Mouse (Mus musculus) CH12.LX (cell line): Measurements from ENCODE around the gene AC140267.1. TPM values are rescaled to one million over a fixed set of nuclear protein-coding genes. Genes with fewer than 3 reads are reported as not detected.
A peak's percentile ranks its signal among the peaks of the same experiment; 100 is the strongest.

Source experiments
- DNase-seq: peaks from one replicate; pipeline ENCODE4 v3.0.0-alpha.2; 2013; ENCODE audit errors: extremely low read depth
- H3K27ac ChIP-seq: 2 replicates; pipeline ENCODE4 v1.5.1; 2012; ENCODE audit warnings: low read depth, mild to moderate bottlenecking, control low read depth, moderate library complexity; ENCODE audit not compliant: insufficient read depth
- H3K27me3 ChIP-seq: replicated peaks from 2 replicates; pipeline ENCODE3; 2012; ENCODE audit warnings: inconsistent platforms
- H3K36me3 ChIP-seq, 2 experiments: replicated peaks in 1 of 2; 2 replicates each; pipeline versions ENCODE3 to v1.6.1; 2012; ENCODE audit warnings: inconsistent platforms in 1 of 2, low read length in 1 of 2, mild to moderate bottlenecking in 1 of 2, mixed read lengths in 1 of 2, moderate library complexity in 1 of 2; ENCODE audit not compliant: control insufficient read depth in 1 of 2, insufficient read depth in 1 of 2
- H3K4me1 ChIP-seq, 2 experiments: 2 replicates each; pipeline ENCODE4 v1.6.1; 2012; ENCODE audit warnings: inconsistent platforms in 1 of 2, moderate library complexity in 1 of 2; ENCODE audit not compliant: insufficient read depth in 2 of 2, control insufficient read depth in 1 of 2
- H3K4me2 ChIP-seq: 2 replicates; pipeline ENCODE4 v1.6.1; 2012; ENCODE audit warnings: low read depth, mild to moderate bottlenecking, control low read depth; ENCODE audit not compliant: poor library complexity, insufficient read depth, severe bottlenecking
- H3K4me3 ChIP-seq, 3 experiments: fragments of 150-350 bp in 1 of 3; sonication (generic) in 1 of 3; replicated peaks in 1 of 3; 2 replicates each; pipeline versions ENCODE3 to v1.5.1; 2011 to 2012; ENCODE audit warnings: low read depth in 2 of 3, low read length in 2 of 3, mild to moderate bottlenecking in 2 of 3, moderate library complexity in 2 of 3, control low read depth in 1 of 3, improper control_type of control experiment in 1 of 3, inconsistent platforms in 1 of 3, mixed read lengths in 1 of 3; ENCODE audit not compliant: poor library complexity in 1 of 3
- H3K79me2 ChIP-seq: replicated peaks from 2 replicates; pipeline ENCODE4 v1.6.1; 2012; ENCODE audit warnings: mild to moderate bottlenecking, moderate library complexity; ENCODE audit not compliant: control insufficient read depth, poor library complexity, insufficient read depth, severe bottlenecking; ENCODE audit errors: extremely low read depth
- H3K9ac ChIP-seq: 2 replicates; pipeline ENCODE4 v1.6.1; 2012; ENCODE audit warnings: low read depth, mild to moderate bottlenecking, control low read depth, moderate library complexity; ENCODE audit not compliant: insufficient read depth
- H3K9me3 ChIP-seq: replicated peaks from 2 replicates; pipeline ENCODE3; 2012; ENCODE audit warnings: low read length, inconsistent platforms, mixed read lengths
- CTCF ChIP-seq, 2 experiments: IDR thresholded peaks in 1 of 2; conservative IDR thresholded peaks in 1 of 2; 2 replicates each; pipeline ENCODE4 v1.5.1; 2011 to 2012; ENCODE audit warnings: low read depth in 2 of 2, low read length in 2 of 2, improper control_type of control experiment in 1 of 2, inconsistent platforms in 1 of 2, mild to moderate bottlenecking in 1 of 2, moderate library complexity in 1 of 2
- HCFC1 ChIP-seq: IDR thresholded peaks from 2 replicates; pipeline ENCODE4 v1.6.1; 2012; ENCODE audit warnings: low read depth, mild to moderate bottlenecking, inconsistent platforms, low read length, improper control_type of control experiment
- MAFK ChIP-seq: IDR thresholded peaks from 2 replicates; pipeline ENCODE4 v1.6.1; 2011; ENCODE audit warnings: low read length, improper control_type of control experiment; ENCODE audit not compliant: insufficient replicate concordance
- POLR2A ChIP-seq: IDR thresholded peaks from 2 replicates; pipeline ENCODE4 v1.6.1; 2011; ENCODE audit warnings: low read depth, mild to moderate bottlenecking, improper control_type of control experiment, low read length
- RAD21 ChIP-seq: IDR thresholded peaks from 2 replicates; pipeline ENCODE4 v1.6.1; 2011; ENCODE audit warnings: low read depth, mild to moderate bottlenecking, low read length, improper control_type of control experiment, moderate library complexity
- SMC3 ChIP-seq: IDR thresholded peaks from 2 replicates; pipeline ENCODE4 v1.6.1; 2011; ENCODE audit warnings: low read depth, low read length, improper control_type of control experiment
- dilution Hi-C: fragments of 300-500 bp; cut with MboI; formaldehyde crosslinking; loops from 2 replicates; pipeline ENCODE4 v1.14.3; 2020; ENCODE audit warnings: low sequenced_read_pairs; ENCODE audit not compliant: extremely low pct_unique_long_range_greater_than_20kb, extremely low pct_ligation_motif_present
- in situ Hi-C: fragments of 300-500 bp; cut with MboI; formaldehyde crosslinking; loops from 3 replicates; pipeline ENCODE4 v1.14.3; 2019; ENCODE audit warnings: low sequenced_read_pairs, low pct_ligation_motif_present, low pct_unique_long_range_greater_than_20kb, mixed read lengths
- polyA plus RNA-seq: library from polyadenylated mRNA; unstranded; fragments of >175 nt; gene quantifications from 2 replicates; pipeline ENCODE4 v1.2.1, GENCODE M21; 2012; ENCODE audit warnings: low read depth; ENCODE audit not compliant: insufficient read length
- total RNA-seq, 2 experiments: library from RNA; depleted of rRNA; stranded (reverse); fragments of 300-350 nt in 1 of 2; fragments of >200 nt in 1 of 2; gene quantifications; 2 replicates each; pipeline ENCODE4 v1.2.3; 2012 to 2014

AC140267.1 gene
- total and polyA plus RNA-seq, 3 experiments, result not detected

- Histone ChIP-seq H3K4me3 (no peak overlapping the region), H3K9me3 (no peaks in the 10 kb centered on the region), H3K4me2 (no peak overlapping the region), H3K4me1 (no peaks in the 10 kb centered on the region), H3K27me3 (peaks cover 89% of the 10 kb centered on the region), H3K79me2 (no peaks in the 10 kb centered on the region), H3K36me3 (no peaks in the 10 kb centered on the region), H3K27ac (no peak overlapping the region), H3K9ac (no peak overlapping the region)
- TF ChIP-seq MAFK (no peak), SMC3 (peak; percentile 67), CTCF (conservative IDR thresholded peaks at IDR 0.05 in 1 of 2, IDR thresholded peaks at IDR 0.05 in 1 of 2; ENCODE audit: low read depth in 2 of 2, low read length in 2 of 2) (peak; percentile 71 to 94), RAD21 (peak; percentile 19), HCFC1 (no peak), POLR2A (no peak)
- in situ Hi-C loops (no loop called here), dilution Hi-C loops (no loop called here)
- no peak for DNase-seq
These were observed 45.0 kb downstream of the AC140267.1 start for GRCm38 (mm10) chr15:80280646-80281045.

Other genes with a start within 250 kb of the AC140267.1 start
- not detected in 2 replicates for gene Pdgfb, start 220.9 kb upstream of the AC140267.1 start, total RNA-seq (2012; rRNA removed)
- gene Pdgfb, start 220.9 kb upstream of the AC140267.1 start, total RNA-seq (2014; rRNA removed), result not detected in 2 replicates
- gene Pdgfb, start 220.9 kb upstream of the AC140267.1 start, polyA plus RNA-seq, result not detected in 2 replicates
- gene Syngr1, start 144.5 kb upstream of the AC140267.1 start, total RNA-seq (2012; rRNA removed), result 10.7 and 14.8 TPM in 2 replicates
- gene Syngr1, start 144.5 kb upstream of the AC140267.1 start, total RNA-seq (2014; rRNA removed), result 6.0 and 9.7 TPM in 2 replicates
- gene Syngr1, start 144.5 kb upstream of the AC140267.1 start, polyA plus RNA-seq, result 7.0 and 11.3 TPM in 2 replicates
- 3,351 and 3,819 TPM in 2 replicates for gene Rpl3, start 144.0 kb upstream of the AC140267.1 start, total RNA-seq (2012; rRNA removed)
- gene Rpl3, start 144.0 kb upstream of the AC140267.1 start, total RNA-seq (2014; rRNA removed), result 2,106 and 2,198 TPM in 2 replicates
- gene Rpl3, start 144.0 kb upstream of the AC140267.1 start, polyA plus RNA-seq, result 2,552 and 2,592 TPM in 2 replicates
- 15.1 and 17.7 TPM in 2 replicates for gene Tab1, start 102.7 kb upstream of the AC140267.1 start, total RNA-seq (2012; rRNA removed)
- gene Tab1, start 102.7 kb upstream of the AC140267.1 start, total RNA-seq (2014; rRNA removed), result 10.4 and 12.0 TPM in 2 replicates
- 11.4 and 11.6 TPM in 2 replicates for gene Tab1, start 102.7 kb upstream of the AC140267.1 start, polyA plus RNA-seq
- gene Mgat3, start 62.1 kb upstream of the AC140267.1 start, total RNA-seq (2012; rRNA removed), result 0.13 and 0.21 TPM in 2 replicates
- 0.15 and 0.36 TPM in 2 replicates for gene Mgat3, start 62.1 kb upstream of the AC140267.1 start, total RNA-seq (2014; rRNA removed)
- 0.05 and 0.09 TPM in 2 replicates for gene Mgat3, start 62.1 kb upstream of the AC140267.1 start, polyA plus RNA-seq
- 34.4 and 35.4 TPM in 2 replicates for gene Mief1, start 1.8 kb upstream of the AC140267.1 start, total RNA-seq (2012; rRNA removed)
- 18.8 and 20.7 TPM in 2 replicates for gene Mief1, start 1.8 kb upstream of the AC140267.1 start, total RNA-seq (2014; rRNA removed)
- gene Mief1, start 1.8 kb upstream of the AC140267.1 start, polyA plus RNA-seq, result 19.2 and 23.3 TPM in 2 replicates
- gene Atf4, start 19.3 kb downstream of the AC140267.1 start, total RNA-seq (2012; rRNA removed), result 351 and 486 TPM in 2 replicates
- gene Atf4, start 19.3 kb downstream of the AC140267.1 start, total RNA-seq (2014; rRNA removed), result 721 and 819 TPM in 2 replicates
- 324 and 357 TPM in 2 replicates for gene Atf4, start 19.3 kb downstream of the AC140267.1 start, polyA plus RNA-seq
- 47.1 and 55.0 TPM in 2 replicates for gene Rps19bp1, start 28.5 kb downstream of the AC140267.1 start, total RNA-seq (2012; rRNA removed)
- gene Rps19bp1, start 28.5 kb downstream of the AC140267.1 start, total RNA-seq (2014; rRNA removed), result 63.3 and 67.3 TPM in 2 replicates
- gene Rps19bp1, start 28.5 kb downstream of the AC140267.1 start, polyA plus RNA-seq, result 91.2 and 99.6 TPM in 2 replicates
- under 0.01 TPM in 1 of 2 replicates, not detected in the other for gene Cacna1i, start 51.4 kb downstream of the AC140267.1 start, total RNA-seq (2012; rRNA removed)
- gene Cacna1i, start 51.4 kb downstream of the AC140267.1 start, total RNA-seq (2014; rRNA removed), result 0.03 TPM in 1 of 2 replicates, not detected in the other
- not detected in 2 replicates for gene Cacna1i, start 51.4 kb downstream of the AC140267.1 start, polyA plus RNA-seq